Mouse (Mus musculus) megakaryocyte, adult 5-6 weeks (primary cell): Measurements from ENCODE around the gene Akip1. TPM values are rescaled to one million over a fixed set of nuclear protein-coding genes. Genes with fewer than 3 reads are reported as not detected.
A peak's percentile ranks its signal among the peaks of the same experiment; 100 is the strongest.

ENCODE experiments used
- ATAC-seq: 2 replicates; pipeline ENCODE4 v1.8.0; 2016; ENCODE audit warnings: mild to moderate bottlenecking, inconsistent platforms; ENCODE audit not compliant: poor library complexity, severe bottlenecking
- total RNA-seq, 2 experiments: library from RNA; stranded (forward) in 1 of 2; stranded (reverse) in 1 of 2; fragments of 153-499, 151-499 nt in 1 of 2; fragments of 221-1000, 200-1000 nt in 1 of 2; gene quantifications; 2 replicates each; pipeline versions ENCODE4 v1.2.3 to v1.2.4; 2015 to 2017

The Akip1 gene
- total RNA-seq (2015) (28.4 and 37.0 TPM in 2 replicates), total RNA-seq (2017) (13.5 and 18.0 TPM in 2 replicates)

DNA sequence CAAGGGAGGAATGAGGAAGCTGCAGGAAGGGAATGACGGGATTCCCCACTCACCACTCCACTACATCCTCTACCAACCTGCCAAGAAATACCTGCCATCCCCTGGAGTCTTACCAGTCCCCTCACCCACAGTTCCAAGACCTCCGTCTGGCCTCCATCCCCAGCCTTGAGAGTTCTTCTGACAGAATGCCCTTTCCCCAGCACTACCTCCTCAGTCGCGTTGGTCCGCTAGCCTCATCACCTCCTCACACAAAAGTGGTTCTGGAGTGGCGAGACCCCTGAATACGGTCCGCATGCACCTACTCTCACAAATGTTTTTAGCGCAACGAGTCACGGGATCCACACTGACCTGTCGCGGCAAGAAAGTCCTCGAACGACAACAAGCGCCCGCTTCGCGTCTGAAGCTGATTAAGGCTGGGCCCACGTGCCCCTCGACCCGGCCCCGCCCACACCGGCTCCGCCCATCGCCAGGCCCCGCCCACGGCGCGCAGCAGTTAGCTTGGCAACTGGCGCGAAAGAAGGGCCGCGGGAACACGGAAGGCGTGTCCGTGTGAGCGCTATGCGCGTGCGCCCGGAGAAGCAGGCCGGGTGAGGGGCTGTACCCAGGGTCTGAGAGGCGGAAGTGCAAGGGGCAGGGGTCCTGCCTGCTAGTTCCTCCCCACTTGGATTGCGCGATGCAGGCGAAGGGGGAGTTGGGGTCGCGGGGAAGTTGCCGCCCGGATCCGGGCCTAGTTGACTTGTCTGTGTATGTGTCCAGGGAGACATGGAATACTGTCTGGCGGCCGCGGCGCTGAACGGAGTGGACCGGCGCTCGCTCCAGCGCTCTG, at the start of gene Akip1, which contains the start of gene St5:
TSS of gene Akip1 (plus strand) at position 501 of the 826 bp plus-strand sequence.
TSS of gene St5 (minus strand) at position 416 of the 826 bp plus-strand sequence.
- ATAC-seq, result peak; percentile 95

DNA sequence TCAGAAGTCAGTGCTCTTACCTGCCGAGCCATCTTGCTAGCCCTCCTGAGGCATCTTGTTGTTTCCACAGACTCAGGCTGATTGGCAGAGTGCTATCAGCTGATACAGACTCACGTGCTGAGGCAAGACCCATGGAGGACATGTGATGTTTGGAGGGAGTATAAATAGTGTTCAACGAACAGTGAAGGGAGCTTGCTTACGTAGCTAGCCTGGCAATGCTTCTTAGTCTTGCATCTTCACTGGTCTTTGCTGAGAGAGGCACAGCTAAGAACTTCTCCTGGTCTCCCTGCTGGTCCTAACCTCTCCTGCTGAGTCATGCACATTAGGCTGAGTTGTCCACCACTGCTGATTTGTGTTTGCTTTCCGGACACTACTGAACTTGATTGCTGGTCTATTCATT, 48.6 kb upstream of the Akip1 start:
- no peak for ATAC-seq

GRCm38 (mm10) chr7:109657884-109658283, 45.6 kb upstream of the Akip1 start:
- ATAC-seq, result no peak

DNA sequence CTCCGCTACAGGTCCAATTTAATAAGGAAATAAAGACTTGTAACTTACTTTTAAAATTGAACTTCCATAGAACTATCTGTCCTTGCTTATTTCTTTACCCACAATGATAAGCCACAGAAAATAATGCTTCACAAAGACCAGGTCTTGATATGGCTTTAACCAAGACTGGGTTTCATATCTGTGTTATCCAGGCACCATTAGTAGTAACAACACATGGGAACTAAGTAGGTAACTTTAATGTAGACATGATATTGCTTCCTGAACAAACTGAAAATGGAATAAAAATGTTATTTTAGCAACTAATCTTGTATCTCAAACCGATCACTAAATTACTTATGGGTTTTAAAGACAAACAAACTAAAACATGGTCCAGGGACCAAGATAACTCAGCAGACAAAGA, 44.2 kb upstream of the Akip1 start:
- no peak for ATAC-seq

DNA sequence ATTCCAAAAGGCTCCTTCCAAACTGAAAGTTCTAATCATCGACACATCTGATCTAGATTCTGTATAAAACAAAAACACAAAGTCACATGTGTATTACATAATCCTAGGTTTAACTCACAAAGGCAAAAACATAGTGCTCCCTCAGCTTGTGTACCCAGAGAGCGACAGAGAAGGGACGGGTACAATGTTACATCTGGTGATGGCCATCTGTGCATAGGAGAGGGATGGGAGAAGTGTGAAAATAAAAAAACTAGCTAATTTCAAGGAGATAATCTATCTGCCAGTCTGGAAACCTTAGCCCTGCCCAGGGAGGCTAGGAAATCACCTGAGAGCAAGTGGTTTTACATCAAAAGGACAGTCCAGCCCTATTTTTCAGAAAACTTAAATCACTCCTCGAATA, 40.9 kb upstream of the Akip1 start:
- ATAC-seq, result no peak

- ATAC-seq, result no peak
Observed at GRCm38 (mm10) chr7:109666664-109667063, 36.8 kb upstream of the Akip1 start.

- ATAC-seq, result no peak
Observed at GRCm38 (mm10) chr7:109669426-109670170, 33.9 kb upstream of the Akip1 start.

GRCm38 (mm10) chr7:109671581-109672471, 31.7 kb upstream of the Akip1 start:
- 0 out of 2 replicates have a peak, but pooled peaks have one; percentile 27 for ATAC-seq

GRCm38 (mm10) chr7:109674944-109675628, 28.4 kb upstream of the Akip1 start:
- ATAC-seq, result no peak

DNA sequence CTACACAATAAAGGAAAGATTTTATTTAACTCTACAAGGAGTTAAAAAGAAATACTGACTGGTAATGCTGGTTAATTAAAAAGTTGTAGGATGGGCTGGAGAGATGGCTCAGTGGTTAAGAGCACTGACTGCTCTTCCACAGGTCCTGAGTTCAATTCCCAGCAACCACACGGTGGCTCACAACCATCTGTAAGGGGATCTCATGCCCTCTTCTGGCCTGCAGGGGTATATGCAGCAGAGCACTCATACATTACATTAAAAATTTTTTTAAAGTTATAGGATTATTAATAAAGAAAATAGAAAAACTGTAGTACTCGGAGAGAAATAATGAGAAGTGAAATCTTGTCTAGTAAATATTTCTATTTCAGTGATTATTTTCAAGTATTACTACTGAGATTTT, 23.2 kb upstream of the Akip1 start:
- ATAC-seq, result no peak

DNA sequence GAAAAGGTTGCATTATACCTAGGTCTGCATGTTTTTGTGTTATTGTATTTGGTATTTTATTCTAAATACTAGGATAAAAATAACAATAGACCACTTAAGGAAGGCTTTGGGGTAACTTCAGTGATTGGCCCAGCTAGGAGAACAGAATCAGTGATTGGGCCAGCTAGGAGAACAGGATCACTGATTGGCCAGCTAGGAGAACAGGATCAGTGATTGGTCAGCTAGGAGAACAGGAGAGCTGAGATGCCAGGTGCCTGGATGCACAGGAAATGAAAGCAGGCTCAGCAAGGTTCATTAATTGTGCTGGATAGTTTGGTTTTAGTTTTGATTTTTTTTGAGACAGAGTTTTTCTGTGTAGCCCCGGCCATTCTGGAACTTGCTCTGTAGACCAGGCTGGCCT, 22.6 kb upstream of the Akip1 start:
- ATAC-seq, result no peak

DNA sequence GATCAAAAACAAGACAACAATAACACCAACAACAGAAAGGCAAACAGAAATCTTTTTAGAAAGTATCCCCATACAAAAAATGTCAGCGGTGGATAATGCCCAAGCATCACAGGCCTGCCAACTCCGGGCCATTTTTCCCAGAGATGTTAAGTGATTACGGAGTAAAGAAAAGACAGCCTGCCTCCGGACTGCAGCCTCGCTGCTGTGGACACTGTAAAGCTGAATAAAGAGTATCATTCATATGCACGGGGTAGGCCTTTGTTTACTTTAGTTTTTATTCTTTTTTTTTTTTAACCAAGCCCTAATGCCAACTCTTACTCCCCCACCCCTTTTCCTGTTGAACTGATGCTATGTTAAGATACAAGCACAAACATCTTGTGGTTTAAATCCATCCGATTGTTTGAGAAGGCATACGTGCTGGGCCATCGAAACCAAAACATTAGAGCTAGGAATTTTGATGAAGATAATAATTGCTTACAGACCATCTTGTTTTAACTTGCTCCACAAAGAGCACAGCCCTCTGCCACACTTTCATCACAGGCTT, 16.8 kb upstream of the Akip1 start:
- ATAC-seq, result no peak

GRCm38 (mm10) chr7:109690101-109690500, 13.4 kb upstream of the Akip1 start:
- no peak for ATAC-seq

- no peak for ATAC-seq
Observed at GRCm38 (mm10) chr7:109690961-109691360, 12.5 kb upstream of the Akip1 start.

GRCm38 (mm10) chr7:109694576-109695338, 8.7 kb upstream of the Akip1 start:
- no peak for ATAC-seq

GRCm38 (mm10) chr7:109695339-109695726, 8.2 kb upstream of the Akip1 start:
- no peak for ATAC-seq

- no peak for ATAC-seq
Observed at GRCm38 (mm10) chr7:109700213-109700612, 3.3 kb upstream of the Akip1 start.

DNA sequence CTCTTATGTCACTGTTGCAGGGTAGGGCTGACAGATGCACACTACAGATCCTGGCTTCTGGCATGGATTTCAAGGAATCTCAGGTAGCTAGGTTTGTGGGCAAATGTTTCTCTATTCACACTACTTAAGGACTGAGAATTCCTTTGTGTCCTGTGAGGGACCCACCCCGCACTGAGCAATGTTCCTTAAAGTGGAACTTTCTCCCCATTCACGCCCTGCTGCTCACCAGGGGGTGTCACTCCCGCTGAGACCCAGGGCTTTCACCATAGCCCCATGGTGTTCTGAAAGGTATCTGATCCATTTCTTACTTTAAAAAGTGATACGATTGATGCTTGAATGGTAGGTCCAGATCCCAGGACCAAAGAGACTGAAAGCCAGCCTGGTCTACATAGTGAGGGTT, 769 bp upstream of the Akip1 start:
- ATAC-seq, result no peak

GRCm38 (mm10) chr7:109704016-109704377, 507 bp downstream of the Akip1 start:
- ATAC-seq, result peak; percentile 23
